Comparison of ENCODE assay signal across 32 mouse cellular contexts in the genomic region with DNA sequence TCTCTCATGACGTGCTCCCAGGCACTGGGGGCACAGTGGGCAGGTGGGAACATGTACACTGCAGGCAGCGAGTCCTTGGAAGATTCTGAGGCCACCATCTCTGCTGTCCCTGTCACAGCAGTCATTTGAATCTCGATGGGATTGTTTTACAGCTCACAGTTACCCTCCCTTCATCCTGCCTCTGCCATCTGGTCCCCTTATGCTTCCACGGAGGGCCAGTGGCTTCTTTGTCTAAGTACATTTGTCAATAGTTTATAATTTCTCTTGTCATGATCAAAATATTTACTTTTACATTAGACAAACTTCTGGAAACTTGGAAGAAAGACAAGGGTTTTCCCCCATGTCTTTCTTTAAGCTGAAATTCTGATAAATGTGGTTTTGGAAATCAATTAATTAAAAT. TPM values are rescaled to one million over a fixed set of nuclear protein-coding genes. Genes with fewer than 3 reads are reported as not detected.
DNase-seq lines count a peak whose midpoint lies in the region; ATAC-seq and TF ChIP-seq lines count a peak whose summit lies in the region.
"Had no signal": no experiment of that assay in that cellular context is flagged by ENCODE, and none has a peak within 500 bp of the region (broad histone marks: within the 10 kb centered on the region; RNA-seq: fewer than 3 reads in every experiment).

No protein-coding gene starts in this region.

- peak; percentile 21 for DNase-seq in forebrain, embryonic 14.5 days (ENCODE audit: low spot score)
- DNase-seq in layer of hippocampus, adult 18-20 months (ENCODE audit: low spot score in 2 of 2), result peak; percentile 11 to 55
- no peak for DNase-seq in layer of hippocampus, postnatal 10 days (ENCODE audit: low spot score in 2 of 2)
- no peak for DNase-seq in lung, postnatal 4 days
- peak; percentile 43 for DNase-seq in brain, embryonic 14.5 days (ENCODE audit: low read depth)
- DNase-seq: adrenal gland, postnatal 10 days; adrenal gland, postnatal 36 days; B cell, adult 2 months; cerebellum, adult 11 months; cerebellum, adult 8-10 months; cerebellum, postnatal 14 days; forebrain, postnatal 0 days; gastrocnemius, adult 2 months; gastrocnemius, postnatal 14 days had no signal

- no peaks in the 10 kb centered on the region for H3K27me3 ChIP-seq in forebrain, embryonic 14.5 days (replicated peaks; ENCODE audit: control insufficient read depth, insufficient read depth, low read length)
- H3K27me3 ChIP-seq in forebrain, embryonic 15.5 days, result no peaks in the 10 kb centered on the region
- no peaks in the 10 kb centered on the region for H3K27me3 ChIP-seq in lung, embryonic 16.5 days (ENCODE audit: control insufficient read depth, insufficient read depth, low read depth, low read length)
- H3K27me3 ChIP-seq: CH12.LX; hindbrain, embryonic 12.5 days; hindbrain, embryonic 15.5 days had no signal

- H3K9me3 ChIP-seq in forebrain, embryonic 14.5 days (replicated peaks; ENCODE audit: control insufficient read depth, low read length), result no peaks in the 10 kb centered on the region
- H3K9me3 ChIP-seq in forebrain, embryonic 15.5 days, result no peaks in the 10 kb centered on the region
- no peaks in the 10 kb centered on the region for H3K9me3 ChIP-seq in lung, embryonic 16.5 days (ENCODE audit: control insufficient read depth, low read length)
- H3K9me3 ChIP-seq: forebrain, embryonic 10.5 days; G1E; hindbrain, embryonic 12.5 days; hindbrain, embryonic 15.5 days had no signal

- 63% methylated on average over 4 of the region's 4 CpGs for WGBS in forebrain, embryonic 14.5 days
- WGBS in forebrain, embryonic 15.5 days, result 46% methylated on average over 4 of the region's 4 CpGs
- WGBS in lung, embryonic 16.5 days, result 32% methylated on average over 4 of the region's 4 CpGs

- TF ChIP-seq POLR2A in brain, embryonic 14.5 days (IDR thresholded peaks at IDR 0.05; ENCODE audit: borderline replicate concordance, extremely low read depth, insufficient read depth, insufficient read length, poor library complexity, severe bottlenecking), result no peak

- no peak for ATAC-seq in forebrain, embryonic 14.5 days
- no peak for ATAC-seq in forebrain, embryonic 15.5 days (replicated peaks)
- peak; percentile 28; the same call in 1 of the 2 replicates for ATAC-seq in lung, embryonic 16.5 days (ENCODE audit: low read depth)
- ATAC-seq: forebrain, postnatal 0 days; Patski had no signal

- H3K4me2 ChIP-seq in forebrain, embryonic 14.5 days (ENCODE audit: low read length), result no peak overlapping the region
- H3K4me2 ChIP-seq in forebrain, embryonic 15.5 days (replicated peaks), result no peak overlapping the region
- H3K4me2 ChIP-seq in lung, embryonic 16.5 days (ENCODE audit: low read depth, low read length), result no peak overlapping the region
- H3K4me2 ChIP-seq: heart, embryonic 11.5 days; hindbrain, embryonic 12.5 days; hindbrain, embryonic 15.5 days had no signal

- H3K9ac ChIP-seq in forebrain, embryonic 14.5 days (ENCODE audit: low read length), result no peak overlapping the region
- H3K9ac ChIP-seq in forebrain, embryonic 15.5 days (replicated peaks), result no peak overlapping the region
- H3K9ac ChIP-seq in lung, embryonic 16.5 days (ENCODE audit: low read length), result no peak overlapping the region
- H3K9ac ChIP-seq: forebrain, postnatal 0 days; hindbrain, embryonic 12.5 days; hindbrain, embryonic 15.5 days had no signal

- no peaks in the 10 kb centered on the region for H3K4me1 ChIP-seq in forebrain, embryonic 14.5 days (ENCODE audit: control insufficient read depth, insufficient read depth, low read length)
- no peaks in the 10 kb centered on the region for H3K4me1 ChIP-seq in forebrain, embryonic 15.5 days
- H3K4me1 ChIP-seq in lung, embryonic 16.5 days (replicated peaks; ENCODE audit: control insufficient read depth, insufficient read depth, low read length), result no peaks in the 10 kb centered on the region; the same call in 1 of the 2 replicates
- H3K4me1 ChIP-seq: forebrain, embryonic 10.5 days; hindbrain, embryonic 15.5 days had no signal

- TF ChIP-seq CTCF in brain, embryonic 14.5 days (IDR thresholded peaks at IDR 0.05; ENCODE audit: borderline replicate concordance, extremely low read depth, insufficient read depth, insufficient read length), result no peak

- no peaks in the 10 kb centered on the region for H3K36me3 ChIP-seq in forebrain, embryonic 14.5 days (ENCODE audit: control insufficient read depth, insufficient read depth, low read length)
- no peaks in the 10 kb centered on the region for H3K36me3 ChIP-seq in forebrain, embryonic 15.5 days
- H3K36me3 ChIP-seq in lung, embryonic 16.5 days (ENCODE audit: control insufficient read depth, insufficient read depth, low read length), result no peaks in the 10 kb centered on the region
- H3K36me3 ChIP-seq: forebrain, embryonic 10.5 days; G1E; hindbrain, embryonic 12.5 days; hindbrain, embryonic 15.5 days had no signal

- no peak overlapping the region for H3K27ac ChIP-seq in forebrain, embryonic 14.5 days (ENCODE audit: low read depth, low read length)
- H3K27ac ChIP-seq in forebrain, embryonic 15.5 days (replicated peaks), result no peak overlapping the region
- H3K27ac ChIP-seq in lung, embryonic 16.5 days (ENCODE audit: low read length), result no peak overlapping the region
- H3K27ac ChIP-seq: forebrain, embryonic 10.5 days; gastrocnemius, adult 2 months; hindbrain, embryonic 12.5 days; hindbrain, embryonic 15.5 days had no signal

- H3K4me3 ChIP-seq in forebrain, embryonic 14.5 days (ENCODE audit: low read depth, low read length), result no peak overlapping the region
- H3K4me3 ChIP-seq in forebrain, embryonic 15.5 days, result no peak overlapping the region
- H3K4me3 ChIP-seq in lung, embryonic 16.5 days (ENCODE audit: low read length), result no peak overlapping the region
- H3K4me3 ChIP-seq: forebrain, embryonic 10.5 days; gastrocnemius, adult 2 months; hindbrain, embryonic 12.5 days; hindbrain, embryonic 15.5 days had no signal

RNA-seq across cellular contexts. Expression of gene Fam124a, which starts 8.8 kb away (rescaled TPM):
- polyA plus RNA-seq in forebrain, embryonic 14.5 days (2014; fragmentation: Nextera tagmentation; extraction: Ambion mirVana), result 13.8 and 18.8 TPM in 2 replicates
- polyA plus RNA-seq in forebrain, embryonic 15.5 days (2015; fragmentation: Nextera tagmentation; extraction: Ambion mirVana), result 35.9 and 37.0 TPM in 2 replicates
- total RNA-seq in layer of hippocampus, adult 18-20 months (2021), result 10 to 100 TPM; 13.6 to 13.9 TPM
- 10 to 100 TPM; 39.5 to 43.6 TPM for total RNA-seq in layer of hippocampus, postnatal 10 days (2021)
- 5.9 and 7.3 TPM in 2 replicates for polyA plus RNA-seq in lung, embryonic 16.5 days (2015; fragmentation: Nextera tagmentation; extraction: Ambion mirVana)
- 29.2 and 40.4 TPM in 2 replicates for polyA plus RNA-seq in brain, embryonic 14.5 days (2012; rRNA removed)
- total RNA-seq: CH12.LX; hematopoietic stem cell, adult 5-6 weeks had no signal
- polyA plus RNA-seq: G1E had no signal

RNA-seq across cellular contexts. Expression of gene Gm4131, which starts 20.0 kb away (rescaled TPM):
- polyA plus RNA-seq in forebrain, embryonic 14.5 days (2014; fragmentation: Nextera tagmentation; extraction: Ambion mirVana), result not detected in 2 replicates
- polyA plus RNA-seq in forebrain, embryonic 15.5 days (2015; fragmentation: Nextera tagmentation; extraction: Ambion mirVana), result 0.32 TPM in 1 of 2 replicates, not detected in the other
- not detected for total RNA-seq in layer of hippocampus, adult 18-20 months (2021)
- total RNA-seq in layer of hippocampus, postnatal 10 days (2021), result not detected
- polyA plus RNA-seq in lung, embryonic 16.5 days (2015; fragmentation: Nextera tagmentation; extraction: Ambion mirVana), result not detected in 2 replicates
- not detected in 2 replicates for polyA plus RNA-seq in brain, embryonic 14.5 days (2012; rRNA removed)
- total RNA-seq: adrenal gland, adult 18-20 months; adrenal gland, postnatal 10 days; adrenal gland, postnatal 36 days; CH12.LX; forebrain, postnatal 0 days; G1E; gastrocnemius, adult 2 months; gastrocnemius, postnatal 14 days; gastrocnemius, postnatal 4 days; heart, adult 8-10 months; heart, postnatal 25 days; hematopoietic stem cell, adult 5-6 weeks had no signal
- polyA plus RNA-seq: embryonic facial prominence, embryonic 11.5 days; forebrain, embryonic 10.5 days; frontal cortex, adult 2 months; G1E; heart, embryonic 11.5 days; heart, embryonic 14.5 days; heart, postnatal 0 days; hindbrain, embryonic 12.5 days; Patski had no signal

Comparison
In these comparisons a context has a peak if more than half of its experiments do, and no peak if none do; other contexts are left out.
1. DNase-seq: peak in forebrain, embryonic 14.5 days (single experiment), layer of hippocampus, adult 18-20 months (2 of 2) and brain, embryonic 14.5 days (single experiment); none in layer of hippocampus, postnatal 10 days (0 of 2) and lung, postnatal 4 days (0 of 2).